Mouse (Mus musculus) neural tube, embryonic 14.5 days (tissue): Measurements from ENCODE around the gene Hist1h2bk. TPM values are rescaled to one million over a fixed set of nuclear protein-coding genes. Genes with fewer than 3 reads are reported as not detected.
A peak's percentile ranks its signal among the peaks of the same experiment; 100 is the strongest.

Experiments
- ATAC-seq: fragments of 200-750 bp; cut with Nextera tagmentation; 2 replicates; pipeline ENCODE4 v1.8.0; 2017; ENCODE audit warnings: low read depth, mild to moderate bottlenecking, moderate TSS enrichment, moderate library complexity
- H3K27ac ChIP-seq: fragments of 300-500 bp; sonication (generic); 2 replicates; pipeline ENCODE4 v1.5.1; 2014; ENCODE audit warnings: low read depth, mild to moderate bottlenecking, control low read depth, low read length, moderate library complexity, mixed read lengths
- H3K27me3 ChIP-seq: fragments of 300-500 bp; sonication (generic); 2 replicates; pipeline ENCODE4 v1.6.1; 2014; ENCODE audit warnings: low read length; ENCODE audit not compliant: control insufficient read depth, insufficient read depth
- H3K36me3 ChIP-seq: fragments of 300-500 bp; sonication (generic); 2 replicates; pipeline ENCODE4 v1.6.1; 2014; ENCODE audit warnings: low read length, mixed read lengths; ENCODE audit not compliant: control insufficient read depth, insufficient read depth
- H3K4me1 ChIP-seq: fragments of 300-500 bp; sonication (generic); 2 replicates; pipeline ENCODE4 v1.6.1; 2014; ENCODE audit warnings: low read length; ENCODE audit not compliant: control insufficient read depth, insufficient read depth
- H3K4me2 ChIP-seq: fragments of 300-500 bp; sonication (generic); 2 replicates; pipeline ENCODE4 v1.6.1; 2014; ENCODE audit warnings: mild to moderate bottlenecking, low read depth, low read length, control low read depth
- H3K4me3 ChIP-seq: fragments of 300-500 bp; sonication (generic); 2 replicates; pipeline ENCODE4 v1.5.1; 2014; ENCODE audit warnings: low read depth, low read length, control low read depth, mixed read lengths
- H3K9ac ChIP-seq: fragments of 300-500 bp; sonication (generic); replicated peaks from 2 replicates; pipeline ENCODE4 v1.6.1; 2014; ENCODE audit warnings: low read depth, mild to moderate bottlenecking, control low read depth, low read length, mixed read lengths
- H3K9me3 ChIP-seq: fragments of 300-500 bp; sonication (generic); 2 replicates; pipeline ENCODE4 v1.6.1; 2016; ENCODE audit warnings: low read length; ENCODE audit not compliant: control insufficient read depth
- WGBS: fragments of 180-500 bp; shearing (Covaris S2); extraction: QIAGEN DNeasy Blood & Tissue Kit; methylation state at CpG from one replicate; pipeline ENCODE4 v1.1.7; 2014; 5-methylcytosine and 5-hydroxymethylcytosine counted together
- polyA plus RNA-seq: library from polyadenylated mRNA; unstranded; fragments of >200 nt; fragmentation: Nextera tagmentation; extraction: Ambion mirVana; gene quantifications from 2 replicates; pipeline ENCODE4 v1.2.1, GENCODE M21; 2014

Hist1h2bk gene
- polyA plus RNA-seq, 1 experiment from 2014 or later: not detected

DNA sequence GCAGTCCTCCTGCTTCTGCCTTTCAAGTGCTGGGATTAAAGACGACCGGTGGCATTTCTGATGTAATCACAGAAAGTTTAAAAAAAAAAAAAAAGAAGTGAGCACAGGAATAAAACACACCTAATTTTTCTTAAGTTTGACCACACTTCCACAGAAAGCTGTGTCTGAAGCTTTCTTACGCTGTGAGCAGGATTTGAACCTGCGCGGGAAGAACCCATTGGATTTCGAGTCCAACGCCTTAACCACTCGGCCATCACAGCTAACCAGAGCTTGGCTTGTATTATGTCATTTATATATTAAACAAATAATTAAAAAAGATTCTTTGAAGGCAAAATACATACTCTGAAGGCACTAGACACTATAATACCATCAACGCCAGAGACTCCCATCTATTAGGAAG is 13.4 kb upstream of the Hist1h2bk start:
- peak overlapping the region; percentile 30 for H3K4me3 ChIP-seq
- H3K4me2 ChIP-seq: peak overlapping the region; percentile 47
- WGBS: 1% methylated on average over 9 of the region's 9 CpGs
- H3K27ac ChIP-seq: no peak overlapping the region
- no peak overlapping the region for H3K9ac ChIP-seq
- ATAC-seq: peak; percentile 70; the same call in 1 of the 2 replicates
- H3K27me3 ChIP-seq: peaks cover 37% of the 10 kb centered on the region; the same call in 1 of the 2 replicates
- H3K9me3 ChIP-seq: no peaks in the 10 kb centered on the region
- no peaks in the 10 kb centered on the region for H3K36me3 ChIP-seq
- H3K4me1 ChIP-seq: no peaks in the 10 kb centered on the region

DNA sequence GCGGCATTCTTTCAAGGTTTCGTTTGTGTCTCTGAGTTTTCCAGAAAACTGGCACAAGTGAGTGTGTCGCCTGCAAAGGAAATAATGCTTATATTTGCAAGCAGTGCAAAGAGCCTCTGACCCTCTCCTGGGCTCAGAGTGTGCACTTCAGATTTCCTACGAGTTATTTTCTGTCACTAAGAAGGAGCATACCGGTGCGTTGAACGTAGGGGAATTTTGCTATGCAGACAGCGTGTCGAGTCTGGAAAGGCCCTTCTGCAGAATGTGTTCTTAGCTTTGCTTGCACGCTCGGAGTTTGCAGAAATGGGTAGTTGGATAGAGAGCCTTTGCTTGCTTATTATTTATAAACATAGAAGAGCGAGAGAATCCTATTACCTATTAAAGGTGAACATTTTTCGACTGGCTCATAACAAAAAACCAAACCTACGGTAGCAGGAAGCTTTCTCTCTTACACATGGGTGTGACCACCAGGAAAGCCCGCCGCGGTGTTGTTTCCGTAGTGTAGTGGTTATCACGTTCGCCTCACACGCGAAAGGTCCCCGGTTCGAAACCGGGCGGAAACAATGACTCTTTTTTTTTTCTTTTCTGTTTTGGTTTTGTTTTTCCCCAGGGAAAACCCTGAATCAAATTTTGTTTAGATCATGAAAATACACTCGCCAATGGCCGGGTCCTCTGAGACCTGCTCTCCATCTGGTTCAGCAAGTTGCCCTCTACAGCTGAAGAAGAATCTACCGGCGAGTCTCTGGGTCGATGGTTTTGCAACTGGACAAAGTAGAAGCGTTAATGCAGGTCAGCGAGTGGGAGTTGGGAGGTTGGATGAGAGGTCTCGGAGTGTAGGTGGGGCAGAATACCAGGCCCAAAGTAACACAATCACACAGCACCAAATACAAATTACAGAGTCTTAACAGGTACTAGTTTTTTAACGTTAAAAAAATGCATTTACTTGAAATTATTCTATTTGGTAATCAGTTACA is 9.3 kb upstream of the Hist1h2bk start:
- Histone ChIP-seq H3K36me3 (no peaks in the 10 kb centered on the region), H3K4me2 (peak overlapping the region; percentile 38), H3K27ac (no peak overlapping the region), H3K4me3 (peak overlapping the region; percentile 31), H3K4me1 (no peaks in the 10 kb centered on the region), H3K9me3 (no peaks in the 10 kb centered on the region), H3K9ac (peak overlapping the region; percentile 34; the same call in 1 of the 2 replicates), H3K27me3 (peaks cover 3% of the 10 kb centered on the region; the same call in 1 of the 2 replicates)
- 1% methylated on average over 35 of the region's 35 CpGs for WGBS
- peak; percentile 62 for ATAC-seq

DNA sequence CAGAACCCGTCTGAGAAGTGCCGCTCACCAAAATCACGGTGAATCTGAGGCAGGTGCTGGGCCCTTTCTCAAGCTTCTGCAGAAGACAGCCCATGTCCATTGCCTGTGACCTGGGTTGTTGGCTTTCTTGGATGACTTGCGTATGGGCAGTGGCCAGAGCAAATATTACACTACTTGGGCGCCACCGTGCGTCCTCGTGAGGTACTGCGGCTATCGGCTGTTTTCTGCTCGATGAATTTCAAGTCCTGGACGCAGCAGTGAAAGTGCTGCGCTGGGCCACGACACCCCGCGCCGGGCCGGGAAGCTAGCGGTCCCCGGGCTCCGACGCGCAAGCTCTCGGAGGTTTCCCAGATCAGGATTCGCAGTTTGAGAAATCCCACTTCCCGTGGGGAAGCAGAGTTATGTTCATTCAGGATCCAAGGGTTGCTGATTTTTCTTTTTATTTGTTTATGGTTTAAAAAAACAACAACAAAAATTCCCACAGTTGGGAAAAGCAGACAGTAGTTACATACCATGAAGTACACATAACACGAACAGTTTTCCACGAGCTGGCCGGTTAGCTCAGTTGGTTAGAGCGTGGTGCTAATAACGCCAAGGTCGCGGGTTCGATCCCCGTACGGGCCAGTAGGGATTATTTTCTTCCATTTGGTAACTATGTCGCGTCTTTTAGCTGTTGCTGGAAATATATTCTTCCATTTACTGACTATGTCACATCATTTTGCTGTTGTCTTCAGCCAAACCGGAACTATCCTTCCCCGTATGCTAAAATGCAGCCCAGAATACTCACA is 6.8 kb upstream of the Hist1h2bk start:
- Histone ChIP-seq H3K36me3 (no peaks in the 10 kb centered on the region), H3K9me3 (no peaks in the 10 kb centered on the region), H3K4me1 (no peaks in the 10 kb centered on the region), H3K27me3 (no peaks in the 10 kb centered on the region), H3K4me3 (peak overlapping the region; percentile 43), H3K9ac (peak overlapping the region; percentile 63), H3K4me2 (peak overlapping the region; percentile 73), H3K27ac (peak overlapping the region; percentile 28; the same call in 1 of the 2 replicates)
- peak; percentile 80 for ATAC-seq
- under 1% methylated on average over 40 of the region's 40 CpGs for WGBS

DNA sequence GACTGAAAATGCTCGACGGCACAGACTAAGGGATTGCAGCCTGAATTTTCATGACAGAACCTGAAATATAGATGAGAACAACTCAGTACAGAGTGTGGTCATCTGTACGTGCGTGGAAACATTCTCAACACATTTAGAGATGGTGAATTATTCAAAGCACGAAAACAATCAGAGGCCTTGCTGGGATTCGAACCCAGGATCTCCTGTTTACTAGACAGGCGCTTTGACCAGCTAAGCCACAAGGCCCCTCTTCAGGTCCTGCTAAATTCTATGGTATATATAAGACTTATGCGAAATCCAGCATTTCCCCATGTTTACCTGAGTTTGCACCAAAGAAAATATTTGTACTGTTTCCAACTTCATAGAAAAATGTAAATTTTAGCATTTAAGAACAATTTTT is 5.7 kb upstream of the Hist1h2bk start:
- Histone ChIP-seq H3K4me3 (no peak overlapping the region), H3K27ac (no peak overlapping the region), H3K27me3 (no peaks in the 10 kb centered on the region), H3K4me2 (no peak overlapping the region), H3K36me3 (no peaks in the 10 kb centered on the region), H3K9ac (no peak overlapping the region), H3K4me1 (0 out of 2 replicates have a peak, but pooled peaks cover 3% of the 10 kb centered on the region), H3K9me3 (no peaks in the 10 kb centered on the region)
- 26% methylated on average over 8 of the region's 8 CpGs for WGBS
- no peak for ATAC-seq

DNA sequence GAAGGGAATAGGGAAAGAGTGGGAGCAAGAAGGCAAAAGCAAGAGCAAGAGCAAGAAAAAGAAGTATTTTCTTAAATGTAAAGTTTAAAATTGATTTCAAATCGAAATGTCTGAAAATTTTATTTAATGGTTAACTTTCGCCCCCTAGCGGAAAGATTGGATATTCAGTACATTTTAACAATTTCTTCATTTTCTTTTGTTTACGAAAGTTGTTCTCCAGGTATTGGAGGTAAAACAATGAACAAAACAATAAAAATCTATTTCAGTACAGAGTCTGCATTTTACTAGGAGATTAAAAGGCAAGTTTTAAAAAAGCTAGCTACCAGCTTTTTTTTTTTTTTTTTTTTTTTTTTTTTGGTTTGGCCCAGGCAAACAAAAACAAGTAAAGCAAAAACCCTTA is 5.2 kb upstream of the Hist1h2bk start:
- H3K27ac ChIP-seq: no peak overlapping the region

DNA sequence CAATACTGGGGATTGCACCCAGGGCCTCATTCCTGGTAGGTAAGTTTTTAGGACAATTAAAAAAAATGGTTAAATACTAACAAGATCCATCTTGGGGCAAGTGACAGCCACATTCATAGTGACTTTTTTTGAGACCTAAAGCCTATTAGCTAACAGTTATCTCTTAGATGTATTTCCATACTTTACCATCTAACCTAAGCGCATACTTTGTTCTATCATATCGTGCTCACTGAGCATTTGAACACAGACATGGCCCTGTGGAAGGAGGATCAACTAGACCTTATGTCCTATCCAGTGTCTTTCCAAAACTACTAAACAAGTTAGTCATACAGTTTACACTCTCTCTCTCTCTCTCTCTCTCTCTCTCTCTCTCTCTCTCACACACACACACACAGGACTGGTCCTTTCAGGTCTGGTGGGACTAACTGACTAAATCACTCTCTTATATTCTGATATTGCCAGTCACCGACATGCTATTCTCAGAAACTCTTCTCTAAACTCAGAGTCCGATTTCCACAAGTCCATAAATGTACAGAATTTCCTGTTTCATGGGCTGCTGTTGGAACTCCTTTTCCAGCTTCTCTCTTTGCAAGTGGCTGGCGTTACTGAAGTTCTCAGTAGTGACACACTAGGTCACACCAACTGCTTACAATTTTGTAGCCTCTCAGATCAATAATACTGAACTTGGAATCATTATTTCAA is 1.8 kb upstream of the Hist1h2bk start:
- 53% methylated on average over 5 of the region's 5 CpGs for WGBS
- Histone ChIP-seq H3K27me3 (no peaks in the 10 kb centered on the region), H3K9ac (no peak overlapping the region), H3K9me3 (no peaks in the 10 kb centered on the region), H3K36me3 (no peaks in the 10 kb centered on the region), H3K4me2 (no peak overlapping the region), H3K4me1 (peaks cover 10% of the 10 kb centered on the region), H3K4me3 (no peak overlapping the region), H3K27ac (no peak overlapping the region)
- ATAC-seq: no peak

More for the DNA sequence above, 5.2 kb upstream of the Hist1h2bk start:
- H3K4me2 ChIP-seq: no peak overlapping the region
- H3K4me1 ChIP-seq: 0 out of 2 replicates have a peak, but pooled peaks cover 3% of the 10 kb centered on the region
- no peaks in the 10 kb centered on the region for H3K9me3 ChIP-seq
- H3K9ac ChIP-seq: no peak overlapping the region
- WGBS: 16% methylated on average over 4 of the region's 4 CpGs
- H3K36me3 ChIP-seq: no peaks in the 10 kb centered on the region
- no peak overlapping the region for H3K4me3 ChIP-seq
- no peak for ATAC-seq
- H3K27me3 ChIP-seq: no peaks in the 10 kb centered on the region

DNA sequence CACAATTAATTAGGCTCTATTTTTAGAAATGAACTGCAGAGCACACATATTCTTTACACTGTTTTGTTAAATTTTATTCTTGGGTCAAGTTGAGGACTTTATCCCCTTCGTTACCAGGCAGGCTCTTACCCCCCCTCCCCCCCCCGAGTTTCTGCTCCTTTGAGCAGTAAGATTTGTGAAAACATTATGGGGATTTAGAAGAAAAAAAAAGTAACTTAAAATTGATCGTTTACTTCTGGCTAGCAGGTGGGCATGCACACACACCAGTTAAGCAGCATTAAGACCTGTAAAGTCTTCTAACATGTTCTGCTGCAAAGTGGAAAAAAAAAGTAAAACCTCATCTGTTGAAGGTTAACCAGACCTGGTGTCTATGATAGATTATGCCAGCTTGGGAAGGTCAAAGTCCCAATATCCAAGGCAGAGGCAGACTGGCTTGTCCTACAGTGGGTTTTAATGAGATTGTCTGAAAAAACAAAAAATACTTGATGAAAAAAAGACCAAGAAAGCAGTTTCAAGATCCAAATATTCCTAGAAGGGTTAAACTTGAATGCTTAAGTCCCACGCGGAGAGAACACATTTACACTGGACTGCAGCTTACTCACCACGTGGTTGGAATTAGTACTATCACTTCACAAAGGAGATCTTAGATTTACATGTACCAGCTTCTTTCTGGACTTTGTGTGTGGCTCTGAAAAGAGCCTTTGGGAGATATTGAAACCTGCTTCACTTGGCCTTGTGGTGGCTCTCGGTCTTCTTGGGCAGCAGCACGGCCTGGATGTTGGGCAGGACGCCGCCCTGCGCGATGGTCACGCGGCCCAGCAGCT is 1.0 kb upstream of the Hist1h2bk start:
- no peaks in the 10 kb centered on the region for H3K36me3 ChIP-seq
- no peak overlapping the region for H3K27ac ChIP-seq
- 0 out of 2 replicates have a peak overlapping the region, but pooled peaks have one; percentile 25 for H3K9ac ChIP-seq
- peak overlapping the region; percentile 68 for H3K4me2 ChIP-seq
- H3K27me3 ChIP-seq: no peaks in the 10 kb centered on the region
- H3K4me1 ChIP-seq: peaks cover 10% of the 10 kb centered on the region
- under 1% methylated on average over 9 of the region's 14 CpGs for WGBS
- ATAC-seq: 0 out of 2 replicates have a peak, but pooled peaks have one; percentile 6
- H3K4me3 ChIP-seq: peak overlapping the region; percentile 33
- no peaks in the 10 kb centered on the region for H3K9me3 ChIP-seq
